ENCODE assay signal across 11 mouse cellular contexts in genomic region chr10:125844336-125844865, GRCm38 (mm10).
"Had no signal": no experiment of that assay in that cellular context is flagged by ENCODE, and none has a peak within 500 bp of the region (broad histone marks: within the 10 kb centered on the region; RNA-seq: fewer than 3 reads in every experiment).

No protein-coding gene starts in this region.

- DNase-seq: kidney, adult 8-10 months; left cerebral cortex, postnatal 4 days; lung, adult 18-20 months; right cerebral cortex, postnatal 4 days; spleen, adult 18-20 months; thymus, adult 18-20 months; thymus, postnatal 14 days had no signal

- H3K9ac ChIP-seq: limb, embryonic 15.5 days; liver, embryonic 14.5 days had no signal

- H3K9me3 ChIP-seq: limb, embryonic 15.5 days; midbrain, embryonic 12.5 days; neural tube, embryonic 12.5 days had no signal

- H3K27me3 ChIP-seq: limb, embryonic 15.5 days; midbrain, embryonic 12.5 days; neural tube, embryonic 12.5 days had no signal

- H3K36me3 ChIP-seq: limb, embryonic 15.5 days; midbrain, embryonic 12.5 days; neural tube, embryonic 12.5 days had no signal

- H3K27ac ChIP-seq: limb, embryonic 15.5 days; liver, embryonic 14.5 days; midbrain, embryonic 12.5 days; neural tube, embryonic 12.5 days had no signal
